Mouse (Mus musculus): ENCODE data around the gene Ripk3.

Ripk3 gene

DNA sequence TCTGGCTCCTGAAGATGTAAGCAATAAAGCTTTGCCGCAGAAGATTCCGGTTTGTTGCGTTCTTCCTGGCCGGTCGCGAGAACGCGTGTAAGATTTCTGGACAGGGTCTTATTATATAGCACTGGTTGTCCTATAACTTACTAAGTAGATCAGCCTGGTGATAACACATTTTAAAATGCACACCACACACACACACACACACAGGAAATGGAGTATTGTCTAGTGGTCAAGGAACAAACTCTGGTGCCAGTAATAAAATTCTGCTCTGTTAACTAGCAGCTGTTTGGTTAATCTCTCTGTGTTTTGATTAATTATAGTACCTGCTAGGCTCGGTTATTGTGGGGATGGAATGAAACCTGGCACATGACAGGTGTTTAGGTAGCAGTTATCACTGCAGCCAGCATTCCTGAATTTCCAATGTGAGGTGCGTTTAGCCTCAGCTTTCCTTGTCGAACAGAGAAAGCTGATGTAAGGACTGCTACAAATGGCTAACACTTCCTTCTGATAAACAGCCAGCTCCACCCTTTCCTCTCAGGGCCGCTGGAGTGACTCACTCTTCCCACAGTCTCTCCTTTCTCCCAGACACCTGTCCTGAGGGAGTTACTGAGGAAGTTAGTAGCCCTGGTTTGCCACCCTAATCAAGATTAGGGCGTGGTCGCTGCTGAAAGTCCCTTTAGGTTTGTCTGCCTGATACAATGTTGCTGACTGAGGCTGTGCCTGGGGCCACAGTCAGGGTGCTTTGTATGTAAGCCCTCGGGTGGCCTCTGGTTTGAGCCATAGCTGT lies 6.9 kb upstream of the Ripk3 start:
- in situ Hi-C loops (cut with MboI, MseI): no loop called here

DNA sequence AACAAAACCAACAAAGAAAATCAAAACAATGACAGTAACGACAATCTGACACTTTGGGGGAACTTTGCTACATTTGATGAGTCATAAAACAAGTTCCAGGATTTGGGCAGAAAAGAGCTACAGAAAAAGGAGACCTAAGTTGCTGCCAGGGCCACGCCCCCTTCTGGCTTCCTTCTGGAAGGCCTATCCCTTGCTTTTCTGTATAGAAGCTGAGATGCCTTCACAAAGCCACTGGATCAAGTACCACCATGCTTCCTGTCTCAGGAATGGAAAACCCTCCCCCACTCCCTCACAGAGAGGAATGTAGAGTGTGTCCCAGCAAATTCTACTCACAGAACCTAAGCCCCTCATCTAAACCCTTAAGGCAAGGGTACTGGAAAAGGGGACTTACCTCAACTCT lies 5.3 kb upstream of the Ripk3 start:
- in situ Hi-C loops (cut with MboI, MseI): no loop called here

DNA sequence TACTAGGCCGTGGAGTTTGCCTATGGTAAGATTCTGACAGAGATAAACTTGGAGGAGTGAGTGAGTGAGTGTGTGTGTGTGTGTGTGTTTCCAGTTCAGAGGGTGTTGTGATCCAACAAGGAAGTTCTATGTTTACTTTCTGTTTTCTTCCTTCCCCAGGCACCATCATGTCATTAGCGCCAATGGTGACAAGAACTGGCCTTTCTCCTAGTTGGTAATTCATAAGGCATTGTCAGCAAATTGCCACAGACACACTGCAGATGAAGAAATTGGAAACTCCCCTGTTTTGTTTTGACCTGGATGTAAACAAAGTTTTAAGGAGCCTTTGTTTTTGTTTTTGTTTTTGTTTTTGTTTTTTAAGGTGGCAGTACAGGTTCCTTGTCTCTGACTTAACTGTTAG lies 4.8 kb upstream of the Ripk3 start:
- in situ Hi-C loops (cut with MboI, MseI): no loop called here

DNA sequence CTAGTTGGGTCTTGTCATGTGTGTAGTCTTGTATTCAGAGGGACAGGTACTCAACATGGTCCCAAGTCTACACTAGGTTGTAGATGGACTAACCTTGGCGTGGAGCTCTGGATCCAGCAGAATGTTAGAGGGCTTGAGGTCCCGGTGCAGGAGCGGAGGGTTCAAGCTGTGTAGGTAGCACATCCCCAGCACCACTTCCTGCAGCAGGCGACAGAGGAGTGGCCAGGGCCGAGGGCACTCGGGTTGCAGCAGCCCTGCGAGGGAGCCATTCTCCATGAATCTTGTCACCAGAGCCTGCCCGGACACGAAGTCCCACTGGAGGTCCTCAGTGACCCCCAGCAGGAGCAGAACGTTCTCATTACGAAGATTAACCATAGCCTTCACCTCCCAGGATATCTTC lies 934 bp downstream of the Ripk3 start:
- in situ Hi-C loops (cut with MboI, MseI): loop anchor here (5.0 kb wide), 3 partner anchors 45 to 135 kb away; no protein-coding TSS in a partner anchor

DNA sequence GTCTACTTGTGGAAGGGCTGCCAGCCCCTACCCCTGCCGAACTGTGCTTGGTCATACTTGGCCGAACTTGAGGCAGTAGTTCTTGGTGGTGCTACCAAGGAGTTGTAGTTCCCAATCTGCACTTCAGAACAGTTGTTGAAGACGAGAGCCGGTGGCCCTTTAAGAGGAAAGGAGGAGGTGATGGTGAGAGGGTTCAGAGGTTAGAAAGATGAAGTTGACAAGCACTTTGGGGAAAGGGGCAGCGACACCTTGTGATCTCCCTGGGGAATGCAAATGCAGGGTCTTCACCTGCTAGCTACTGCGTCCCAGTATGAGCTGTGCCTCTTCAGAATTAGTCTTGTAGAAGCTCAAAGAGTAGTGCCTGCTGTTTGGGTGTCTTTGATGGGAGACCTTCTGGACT lies 3.5 kb downstream of the Ripk3 start:
- in situ Hi-C loops (cut with MboI, MseI): loop anchor here (5.0 kb wide), 3 partner anchors 47 to 137 kb away; no protein-coding TSS in a partner anchor

DNA sequence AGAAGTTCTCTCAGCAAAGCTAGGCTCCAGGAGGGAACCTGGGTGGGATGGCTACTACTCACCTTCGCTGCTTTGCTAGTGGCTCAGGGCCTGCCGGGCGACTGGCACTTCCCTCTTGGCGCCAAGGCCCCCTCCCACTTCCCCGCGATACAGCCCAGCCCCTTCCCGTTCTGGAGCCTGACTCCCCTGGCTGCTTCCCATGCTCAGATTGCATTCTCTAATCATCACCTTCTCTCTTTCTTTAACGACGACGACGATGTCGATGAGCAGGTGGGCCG lies 4.8 kb downstream of the Ripk3 start, which contains the start of gene Adcy4:
TSS of gene Adcy4 (minus strand) at position 138 of the 278 bp plus-strand sequence.
- in situ Hi-C loops (cut with MboI, MseI): no loop called here

DNA sequence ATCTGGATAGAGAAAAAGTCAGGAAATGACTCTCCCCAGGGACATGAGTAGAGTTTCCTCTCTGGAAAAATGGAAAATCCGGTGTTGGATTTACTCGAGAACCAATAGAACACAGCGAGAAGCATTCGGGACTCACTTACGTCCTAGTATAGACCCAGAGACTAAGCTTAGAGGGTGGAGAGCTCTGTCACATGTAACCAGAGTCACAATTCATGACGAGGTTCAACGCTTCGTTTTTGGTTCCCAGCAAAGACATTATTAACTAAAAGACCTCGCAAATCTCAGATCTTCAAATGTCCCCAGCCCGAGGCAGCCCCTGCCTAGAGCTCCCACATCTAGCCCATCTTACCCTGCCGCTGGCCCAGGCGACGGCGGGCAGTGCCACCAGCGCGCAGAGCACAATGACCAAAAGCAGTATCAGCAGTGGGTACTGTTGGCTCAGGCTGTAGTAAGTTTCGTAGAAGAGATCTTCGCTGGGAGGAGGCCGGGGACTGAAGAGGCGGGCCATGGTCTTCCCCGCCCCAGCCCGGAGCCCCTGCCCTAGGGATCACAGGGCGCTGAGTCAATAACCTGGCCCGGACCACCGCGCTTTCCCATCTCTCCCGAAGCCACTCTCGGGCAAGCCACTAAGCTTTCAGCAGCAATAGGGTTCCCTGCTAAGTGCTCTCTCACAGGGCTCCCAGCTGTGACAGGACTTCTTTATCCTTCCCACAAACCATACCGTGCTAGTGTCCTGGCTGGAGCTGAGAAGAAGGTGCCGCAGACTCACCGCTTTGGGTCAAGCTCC lies 5.3 kb downstream of the Ripk3 start:
- in situ Hi-C loops (cut with MboI, MseI): no loop called here

DNA sequence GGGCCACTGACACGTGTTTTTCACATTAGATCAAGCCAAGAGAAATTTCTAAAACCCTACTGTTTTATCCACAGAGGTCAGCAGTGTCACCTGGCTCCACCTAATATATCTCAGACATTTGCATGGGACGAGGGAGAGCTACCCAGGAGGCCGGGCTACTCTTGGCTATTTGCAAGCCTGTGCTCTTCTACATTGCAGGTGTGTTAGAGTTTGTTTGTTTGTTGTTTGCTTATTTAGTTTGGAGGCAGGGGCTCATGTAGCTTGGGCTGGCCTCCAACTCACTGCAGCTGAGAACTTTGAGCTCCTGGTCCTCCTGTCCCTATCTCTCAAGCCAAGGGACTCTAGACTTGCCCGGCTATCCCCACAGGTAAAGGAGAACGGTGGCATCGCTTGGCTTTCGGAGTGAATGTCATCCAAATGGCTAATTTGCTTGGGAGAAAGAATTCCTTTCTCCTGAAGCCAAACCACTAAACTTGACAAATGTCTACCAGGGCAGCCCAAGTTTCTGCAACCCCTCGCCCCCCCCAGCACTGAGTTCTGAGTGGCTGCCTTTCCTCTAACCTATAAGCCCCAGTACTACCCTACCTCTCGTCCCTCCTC lies 6.2 kb downstream of the Ripk3 start:
- in situ Hi-C loops (cut with MboI, MseI): no loop called here

DNA sequence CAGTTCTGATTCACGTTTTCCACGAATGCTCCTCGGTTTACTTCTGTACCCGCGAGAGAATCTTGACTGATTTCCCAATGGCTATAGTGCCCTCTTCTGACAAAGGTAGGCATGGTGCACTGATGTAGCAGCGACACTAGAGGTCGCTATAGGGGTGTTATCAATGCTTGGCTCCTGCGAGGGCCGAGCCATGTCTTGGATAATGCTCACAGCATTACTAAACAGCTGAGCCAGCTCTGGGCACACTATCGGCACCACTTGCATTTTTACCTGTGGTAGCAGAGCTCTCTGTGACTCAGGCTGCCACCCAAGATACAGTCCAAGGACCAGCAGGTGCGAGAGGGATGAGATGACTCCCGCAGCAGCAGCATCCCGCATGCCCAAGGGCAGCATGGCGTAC lies 7.4 kb downstream of the Ripk3 start:
- in situ Hi-C loops (cut with MboI, MseI): no loop called here

DNA sequence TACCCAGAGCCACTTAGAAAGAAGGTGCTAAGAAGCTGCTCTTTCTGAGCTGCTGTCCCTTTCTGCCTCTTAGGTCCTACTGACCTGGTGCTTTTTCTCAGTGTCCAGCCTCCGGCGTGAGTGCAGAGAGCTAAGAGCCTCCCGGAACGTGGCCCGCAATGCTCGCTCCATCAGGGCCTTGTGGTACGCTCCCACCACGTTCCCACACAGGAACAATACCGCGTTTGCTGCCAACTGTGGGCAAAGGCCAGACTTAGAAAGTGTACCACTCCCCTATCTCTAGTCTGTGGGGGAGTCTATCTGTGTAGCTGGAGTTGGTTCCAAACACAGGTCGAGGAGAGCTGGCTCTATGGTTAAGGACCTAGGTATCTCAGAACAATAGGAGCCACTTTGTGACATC lies 7.9 kb downstream of the Ripk3 start:
- in situ Hi-C loops (cut with MboI, MseI): no loop called here

DNA sequence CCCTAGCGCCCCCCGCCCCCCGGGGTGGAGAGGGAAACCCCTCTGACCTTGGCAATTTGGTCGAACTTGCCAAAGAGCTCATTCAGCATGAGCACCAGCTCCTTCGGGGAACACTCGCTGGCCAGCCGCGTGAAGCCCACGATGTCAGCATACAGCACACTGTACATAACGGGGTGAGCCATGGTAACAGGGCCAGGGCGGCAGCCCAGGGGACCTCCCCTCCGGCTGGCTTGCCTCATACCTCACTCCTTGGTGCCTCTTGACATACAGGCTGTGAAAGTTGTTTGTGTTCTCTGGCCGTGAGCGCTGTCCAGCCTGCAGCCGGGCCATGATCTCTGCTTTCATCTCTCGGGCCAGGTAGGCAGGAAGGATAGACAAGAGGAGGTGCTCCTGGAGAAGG lies 9.0 kb downstream of the Ripk3 start:
- in situ Hi-C loops (cut with MboI, MseI): no loop called here

DNA sequence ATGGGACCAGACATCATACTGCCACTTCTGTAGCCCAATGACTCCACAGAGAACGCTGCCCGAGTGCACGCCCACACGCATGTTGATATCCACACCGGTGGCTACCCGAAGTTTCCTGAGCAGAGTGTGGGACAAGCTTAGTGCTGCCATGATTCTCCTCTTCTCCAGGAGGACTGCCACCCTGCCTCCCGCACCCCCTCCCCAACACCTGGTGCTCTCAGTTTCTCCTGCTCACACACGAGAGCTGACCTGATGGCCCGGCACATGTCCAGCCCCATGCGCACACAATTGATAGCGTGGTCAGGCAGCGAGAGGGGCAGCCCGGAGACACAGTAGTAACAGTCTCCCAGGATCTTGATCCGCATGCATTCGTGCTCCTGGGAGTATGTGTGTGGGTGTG lies 10.0 kb downstream of the Ripk3 start:
- in situ Hi-C loops (cut with MboI, MseI): no loop called here

DNA sequence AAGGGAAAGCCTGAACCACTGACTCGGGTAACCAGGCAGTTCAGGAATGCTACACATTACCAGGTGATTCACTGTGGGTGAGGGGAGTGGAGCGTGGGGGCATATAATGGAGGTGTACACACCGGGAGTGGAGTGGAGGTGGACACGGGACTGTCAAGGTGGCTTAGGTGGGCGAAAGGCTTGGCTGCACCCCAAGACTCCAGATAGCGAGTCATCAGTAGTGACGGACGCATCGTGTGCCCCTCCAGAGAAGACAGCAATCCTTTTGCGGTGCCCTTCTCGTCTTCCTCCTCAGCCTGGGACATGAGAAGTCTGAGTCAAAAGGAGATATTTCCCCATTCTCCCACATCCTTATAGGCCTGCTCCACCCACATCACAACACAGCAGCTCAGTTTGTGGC lies 10.9 kb downstream of the Ripk3 start:
- in situ Hi-C loops (cut with MboI, MseI): no loop called here

DNA sequence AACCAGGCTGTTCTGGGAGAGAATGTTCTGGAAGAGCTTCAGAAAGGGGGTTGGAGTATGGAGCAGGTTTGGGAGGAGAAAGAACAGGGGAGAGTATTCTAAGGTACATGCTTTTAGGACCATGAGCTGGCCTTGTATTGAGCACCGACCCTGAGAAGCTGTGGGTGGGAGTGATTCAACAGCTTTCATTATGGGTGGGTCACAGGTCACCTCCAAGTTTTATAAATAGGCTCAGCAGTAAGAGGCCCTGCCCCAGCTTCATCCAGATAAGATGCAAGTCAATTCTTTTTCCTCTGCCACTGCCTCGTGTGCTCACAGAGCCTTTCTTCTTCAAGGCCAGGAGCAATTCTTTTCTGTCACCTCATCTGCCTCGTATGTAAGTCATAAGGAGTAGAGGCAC lies 11.5 kb downstream of the Ripk3 start:
- in situ Hi-C loops (cut with MboI, MseI): no loop called here

DNA sequence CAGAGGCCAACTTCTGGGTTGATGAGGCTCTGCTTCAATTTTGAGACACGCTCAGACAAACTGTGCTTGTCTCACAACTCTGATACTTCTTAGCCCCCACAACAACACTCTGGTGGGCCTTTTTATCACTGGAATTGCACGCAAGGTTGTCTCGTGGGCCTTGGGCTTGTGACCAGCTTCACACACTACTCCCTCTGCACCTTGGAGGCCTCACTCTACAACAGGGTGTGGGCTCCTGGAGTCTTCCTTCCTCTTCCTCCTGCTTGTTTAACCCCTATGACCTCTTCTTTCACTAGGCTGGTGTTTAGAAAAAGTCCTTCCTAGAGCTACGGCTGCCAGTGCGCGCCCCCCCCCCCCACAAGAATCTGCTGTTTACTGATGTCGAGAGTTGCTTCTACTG lies 12.0 kb downstream of the Ripk3 start:
- in situ Hi-C loops (cut with MboI, MseI): no loop called here

DNA sequence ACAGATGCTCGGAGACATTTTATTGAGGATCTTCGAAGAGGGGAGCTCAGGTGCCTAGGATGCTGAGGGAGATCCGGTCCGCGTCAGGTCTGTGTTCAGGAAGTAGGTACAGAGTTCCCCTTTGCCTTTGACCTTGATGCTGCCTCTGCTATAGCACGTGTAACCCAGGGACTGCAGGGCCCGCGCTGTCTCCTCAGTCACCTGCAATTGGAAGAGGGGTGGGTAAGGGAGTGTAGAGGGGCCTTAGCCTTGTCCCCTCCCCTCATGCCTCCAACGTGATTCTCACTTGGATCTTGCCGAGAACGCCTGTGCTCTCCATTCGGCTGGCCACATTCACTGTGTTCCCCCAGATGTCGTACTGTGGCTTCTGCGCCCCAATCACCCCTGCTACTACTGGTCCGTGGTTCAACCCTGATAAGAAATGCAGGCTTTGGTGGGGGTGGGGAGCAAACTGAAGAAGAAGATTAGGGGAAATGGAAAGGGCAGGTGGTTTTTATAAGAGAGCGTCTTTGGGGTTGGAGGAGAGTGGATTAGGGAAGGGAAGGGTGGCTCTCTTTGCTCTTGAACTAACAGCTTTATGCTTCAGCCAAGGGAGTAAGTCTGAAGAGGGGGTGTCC lies 19.5 kb downstream of the Ripk3 start:
- in situ Hi-C loops (cut with MboI, MseI): no loop called here

DNA sequence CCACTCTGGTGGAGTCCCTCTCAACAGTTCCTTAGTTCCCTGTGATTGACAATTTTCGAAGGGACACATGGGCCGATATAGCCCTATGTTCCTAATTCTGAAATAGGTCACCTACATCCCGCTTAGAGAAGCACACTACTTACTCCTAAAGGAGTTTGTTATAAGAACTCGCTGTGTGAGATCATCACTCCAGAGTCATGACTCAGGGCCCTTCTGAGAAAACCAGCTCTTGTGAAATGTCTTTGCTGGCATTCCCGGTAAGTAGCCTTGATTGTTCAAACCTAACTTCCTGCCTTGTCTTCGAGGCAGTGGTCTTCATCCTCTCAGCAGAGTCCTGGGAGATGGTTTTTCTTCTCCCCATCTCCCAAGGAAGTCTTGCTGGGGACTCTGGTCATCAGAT lies 20.1 kb downstream of the Ripk3 start:
- in situ Hi-C loops (cut with MboI, MseI): no loop called here

DNA sequence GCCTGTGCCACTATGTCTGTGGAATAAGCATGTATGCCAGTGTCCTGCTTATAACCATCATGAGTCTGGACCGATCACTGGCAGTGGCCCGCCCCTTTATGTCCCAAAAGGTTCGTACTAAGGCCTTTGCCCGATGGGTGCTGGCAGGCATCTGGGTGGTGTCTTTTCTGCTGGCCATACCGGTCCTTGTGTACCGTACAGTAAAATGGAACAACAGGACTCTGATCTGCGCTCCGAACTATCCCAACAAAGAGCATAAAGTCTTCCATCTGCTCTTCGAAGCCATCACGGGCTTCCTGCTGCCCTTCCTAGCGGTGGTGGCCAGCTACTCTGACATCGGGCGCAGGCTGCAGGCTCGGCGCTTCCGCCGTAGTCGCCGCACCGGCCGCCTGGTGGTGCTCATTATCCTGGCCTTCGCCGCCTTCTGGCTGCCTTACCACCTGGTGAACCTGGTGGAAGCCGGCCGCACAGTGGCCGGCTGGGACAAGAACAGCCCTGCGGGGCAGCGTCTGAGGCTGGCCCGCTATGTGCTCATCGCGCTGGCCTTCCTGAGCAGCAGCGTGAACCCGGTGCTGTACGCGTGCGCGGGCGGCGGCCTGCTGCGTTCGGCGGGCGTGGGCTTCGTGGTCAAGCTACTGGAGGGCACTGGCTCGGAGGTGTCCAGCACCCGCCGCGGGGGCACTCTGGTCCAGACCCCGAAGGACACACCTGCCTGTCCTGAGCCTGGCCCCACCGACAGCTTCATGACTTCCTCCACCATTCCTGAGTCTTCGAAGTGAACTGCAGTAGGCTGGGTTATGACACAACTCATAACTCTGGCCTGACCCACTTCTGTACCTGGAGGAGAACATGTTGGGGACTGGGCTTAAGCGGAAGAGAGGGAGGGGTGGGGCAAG lies 20.9 kb downstream of the Ripk3 start:
- in situ Hi-C loops (cut with MboI, MseI): no loop called here

DNA sequence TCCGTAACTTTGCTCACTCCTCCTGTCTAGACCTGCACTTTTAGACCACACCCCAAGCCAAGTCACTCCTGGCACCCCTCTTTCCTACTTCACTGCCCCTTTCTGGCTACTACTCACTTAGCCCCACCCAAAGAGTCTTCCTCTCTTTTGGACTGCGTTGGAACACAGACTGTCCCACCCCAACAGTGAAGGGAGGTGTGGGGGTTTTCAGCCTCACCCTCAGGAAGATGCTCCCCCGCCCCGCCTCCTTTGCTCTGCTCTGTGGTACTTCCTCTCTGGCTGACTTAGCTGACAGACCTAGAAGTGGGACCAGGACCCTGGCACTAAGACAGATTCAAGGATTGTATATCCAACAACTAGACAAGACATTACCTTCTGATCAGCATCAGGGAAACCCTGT lies 23.0 kb downstream of the Ripk3 start, which contains the start of gene Ltb4r1:
TSS of gene Ltb4r1 (plus strand) at position 267 of the 400 bp plus-strand sequence.
- in situ Hi-C loops (cut with MboI, MseI): no loop called here

DNA sequence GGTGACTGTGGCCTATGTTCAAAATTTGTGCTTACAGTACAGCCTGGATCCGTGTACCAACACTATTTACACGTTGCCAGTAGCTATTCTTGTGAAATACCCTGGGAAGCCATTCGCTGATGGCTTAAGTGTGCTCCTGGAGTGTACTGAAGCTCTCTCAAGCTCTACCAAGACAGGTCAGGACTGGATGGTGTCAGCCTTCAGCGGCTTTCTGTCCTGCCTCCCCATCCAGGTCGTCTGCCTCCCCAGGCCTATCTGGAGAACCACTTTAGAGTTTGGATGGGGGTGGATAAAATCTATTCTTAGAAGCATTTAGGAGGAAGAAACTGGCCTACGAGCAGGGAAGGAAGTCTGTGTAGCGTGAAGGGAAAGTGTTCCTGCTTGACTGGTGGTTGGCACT lies 25.5 kb downstream of the Ripk3 start:
- in situ Hi-C loops (cut with MboI, MseI): no loop called here
